Mouse (Mus musculus): ENCODE results near the gene Fezf1. TPM values are rescaled to one million over a fixed set of nuclear protein-coding genes. Genes with fewer than 3 reads are reported as not detected.

The Fezf1 gene
- polyA plus RNA-seq, 2 experiments: not detected

DNA sequence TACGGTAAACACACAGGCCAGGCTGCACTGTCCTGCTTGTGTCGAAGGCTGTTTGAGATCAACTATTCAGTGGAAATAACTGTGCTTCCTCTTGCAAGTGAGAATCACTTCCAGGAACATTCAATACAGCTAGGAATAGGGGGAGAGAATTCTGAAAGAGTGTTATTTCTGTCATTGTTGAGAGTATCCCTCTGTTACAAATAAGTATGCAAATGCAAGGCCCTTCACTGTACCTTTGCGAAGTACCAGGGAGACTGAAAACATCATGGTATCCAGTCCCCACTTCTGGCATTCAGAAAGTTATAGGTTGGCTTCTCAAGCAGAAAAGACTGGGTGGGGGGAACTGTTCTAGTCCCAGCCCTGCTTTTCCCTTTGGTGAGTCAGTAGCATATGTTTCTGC, 9.8 kb upstream of the Fezf1 start:
- ATAC-seq (ENCODE audit: insufficient read depth): no peak
- H3K27me3 ChIP-seq (ENCODE audit: control insufficient read depth, insufficient read depth, low read length): peaks cover 56% of the 10 kb centered on the region

DNA sequence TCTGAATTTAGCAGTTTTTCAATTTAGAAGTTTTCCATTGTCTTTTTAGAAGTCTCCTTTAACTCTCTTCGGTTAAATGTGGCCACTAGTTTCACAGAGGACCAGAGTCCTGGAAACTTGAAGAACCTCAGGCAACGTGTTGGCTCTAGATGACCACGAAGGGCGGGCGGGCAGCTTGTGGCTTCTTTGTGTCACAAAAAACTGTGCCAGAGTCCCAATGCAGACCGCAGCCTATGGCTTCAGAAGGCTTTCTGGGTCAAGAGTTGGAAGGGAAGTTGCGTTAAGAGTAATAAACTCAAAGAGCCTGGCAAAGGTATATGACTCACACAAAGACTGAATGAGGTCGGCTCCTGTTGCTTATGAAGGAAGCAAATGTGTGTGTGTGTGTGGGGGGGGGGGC, 7.0 kb upstream of the Fezf1 start:
- 4% methylated on average over 8 of the region's 8 CpGs for WGBS (ENCODE audit: insufficient replicate concordance)
- Histone ChIP-seq H3K4me2 (ENCODE audit: low read depth) (no peak overlapping the region), H3K9me3 (ENCODE audit: control insufficient read depth, low read length) (no peaks in the 10 kb centered on the region), H3K9ac (replicated peaks) (no peak overlapping the region), H3K27ac (no peak overlapping the region), H3K4me1 (replicated peaks; ENCODE audit: control insufficient read depth in 2 of 2, insufficient read depth in 2 of 2, low read length in 1 of 2) (no peaks in the 10 kb centered on the region), H3K36me3 (replicated peaks; ENCODE audit: control insufficient read depth, insufficient read depth, low read depth) (no peaks in the 10 kb centered on the region), H3K4me3 (ENCODE audit: insufficient read depth in 1 of 2, low read depth in 2 of 2, low read length in 2 of 2) (no peak overlapping the region), H3K27me3 (ENCODE audit: control insufficient read depth, insufficient read depth, low read length) (peaks cover 67% of the 10 kb centered on the region)
- ATAC-seq (ENCODE audit: insufficient read depth): no peak
- TF ChIP-seq CTCF (IDR thresholded peaks at IDR 0.05; ENCODE audit: low read depth): no peak
- no peak for TF ChIP-seq EP300 (IDR thresholded peaks at IDR 0.05; ENCODE audit: low read depth)
- no peak for DNase-seq (ENCODE audit: low read depth in 3 of 3, low spot score in 3 of 3)

More for the DNA sequence above, 9.8 kb upstream of the Fezf1 start:
- Histone ChIP-seq H3K4me1 (replicated peaks; ENCODE audit: control insufficient read depth in 2 of 2, insufficient read depth in 2 of 2, low read length in 1 of 2) (no peaks in the 10 kb centered on the region), H3K9me3 (ENCODE audit: control insufficient read depth, low read length) (no peaks in the 10 kb centered on the region), H3K9ac (replicated peaks) (no peak overlapping the region), H3K4me3 (ENCODE audit: insufficient read depth in 1 of 2, low read depth in 2 of 2, low read length in 2 of 2) (no peak overlapping the region), H3K27ac (no peak overlapping the region), H3K36me3 (replicated peaks; ENCODE audit: control insufficient read depth, insufficient read depth, low read depth) (no peaks in the 10 kb centered on the region), H3K4me2 (ENCODE audit: low read depth) (no peak overlapping the region)
- 18% methylated on average over 3 of the region's 3 CpGs for WGBS (ENCODE audit: insufficient replicate concordance)
- DNase-seq (ENCODE audit: low read depth in 3 of 3, low spot score in 3 of 3): no peak
- no peak for TF ChIP-seq CTCF (IDR thresholded peaks at IDR 0.05; ENCODE audit: low read depth)
- TF ChIP-seq EP300 (IDR thresholded peaks at IDR 0.05; ENCODE audit: low read depth): no peak

DNA sequence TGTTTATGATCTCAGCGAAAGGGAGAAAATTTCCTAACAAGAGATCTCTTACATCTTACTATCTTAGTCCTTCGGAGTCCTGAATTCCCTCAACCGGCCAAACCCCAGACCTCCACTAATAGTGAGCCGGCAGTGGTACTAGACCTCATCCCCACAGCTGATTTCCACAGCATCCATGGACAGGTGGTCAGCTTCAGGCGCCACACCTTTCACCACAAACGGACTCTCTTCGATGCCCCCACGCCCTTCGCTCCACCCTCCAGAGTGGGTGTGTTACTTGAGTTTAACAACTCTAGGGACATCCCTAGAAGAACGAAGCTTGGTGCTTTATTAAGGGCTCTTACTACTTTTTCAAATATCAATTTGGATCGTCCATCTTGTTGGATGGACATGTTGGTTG, 6.5 kb upstream of the Fezf1 start:
- Histone ChIP-seq H3K4me1 (replicated peaks; ENCODE audit: control insufficient read depth in 2 of 2, insufficient read depth in 2 of 2, low read length in 1 of 2) (no peaks in the 10 kb centered on the region), H3K36me3 (replicated peaks; ENCODE audit: control insufficient read depth, insufficient read depth, low read depth) (no peaks in the 10 kb centered on the region), H3K4me3 (ENCODE audit: insufficient read depth in 1 of 2, low read depth in 2 of 2, low read length in 2 of 2) (no peak overlapping the region), H3K9ac (replicated peaks) (no peak overlapping the region), H3K4me2 (ENCODE audit: low read depth) (no peak overlapping the region), H3K9me3 (ENCODE audit: control insufficient read depth, low read length) (no peaks in the 10 kb centered on the region), H3K27me3 (ENCODE audit: control insufficient read depth, insufficient read depth, low read length) (peaks cover 73% of the 10 kb centered on the region), H3K27ac (no peak overlapping the region)
- no peak for ATAC-seq (ENCODE audit: insufficient read depth)
- TF ChIP-seq EP300 (IDR thresholded peaks at IDR 0.05; ENCODE audit: low read depth) (no peak), CTCF (IDR thresholded peaks at IDR 0.05; ENCODE audit: low read depth) (no peak)
- DNase-seq (ENCODE audit: low read depth in 3 of 3, low spot score in 3 of 3): no peak
- WGBS (ENCODE audit: insufficient replicate concordance): under 1% methylated on average over 11 of the region's 11 CpGs

DNA sequence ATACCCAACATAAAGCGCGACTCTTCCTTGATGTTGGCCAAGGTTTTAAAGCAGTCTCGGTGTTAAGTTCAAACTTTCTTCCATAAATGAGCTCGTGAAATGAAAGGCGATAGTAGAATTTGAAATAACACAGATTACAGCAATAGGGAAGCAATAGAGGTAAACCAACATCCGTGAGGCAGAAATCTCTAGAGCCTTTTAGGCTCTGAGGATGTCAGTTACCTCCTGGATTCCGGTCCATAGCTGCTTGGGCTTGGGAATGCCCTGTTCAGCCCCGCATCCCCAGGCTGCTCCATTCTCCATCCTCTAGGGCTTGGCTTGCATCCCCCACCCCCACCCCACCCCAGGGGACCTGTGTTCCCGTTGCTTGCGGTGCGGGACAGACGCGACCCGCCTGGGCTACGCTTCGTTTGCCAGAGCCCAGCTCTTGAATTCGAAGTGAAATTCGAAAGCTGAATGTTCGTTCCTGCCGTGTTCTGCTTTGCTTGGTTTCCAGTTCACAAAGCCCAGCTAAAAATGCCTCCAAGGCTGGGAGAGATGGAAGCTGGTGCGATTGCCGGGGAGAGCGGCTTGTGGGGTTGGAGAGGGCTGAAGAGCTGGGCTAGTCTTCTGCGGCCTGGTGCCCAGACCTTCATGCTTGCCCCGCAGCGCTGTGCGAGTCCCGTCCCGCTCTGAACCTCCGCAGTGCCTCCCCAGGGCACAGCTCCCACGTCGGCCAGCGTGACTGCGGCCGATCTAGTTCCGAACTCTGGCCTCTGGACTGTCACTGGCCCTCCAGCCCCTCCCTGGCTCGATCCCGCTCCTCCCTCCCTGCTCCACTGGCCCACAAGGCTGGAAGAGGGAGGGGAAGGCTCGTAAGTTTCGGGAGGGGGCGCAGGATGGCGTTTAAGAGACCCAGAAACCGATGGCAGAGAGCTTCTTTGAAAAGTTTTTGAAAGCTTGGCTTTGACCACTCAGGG, 5.5 kb upstream of the Fezf1 start:
- no peak overlapping the region for H3K4me3 ChIP-seq (ENCODE audit: insufficient read depth in 1 of 2, low read depth in 2 of 2, low read length in 2 of 2)
- H3K9ac ChIP-seq (replicated peaks): no peak overlapping the region
- no peaks in the 10 kb centered on the region for H3K36me3 ChIP-seq (replicated peaks; ENCODE audit: control insufficient read depth, insufficient read depth, low read depth)
- no peak overlapping the region for H3K27ac ChIP-seq
- ATAC-seq (ENCODE audit: insufficient read depth) (no peak), DNase-seq (ENCODE audit: low read depth in 3 of 3, low spot score in 3 of 3) (no peak)
- no peaks in the 10 kb centered on the region for H3K4me1 ChIP-seq (replicated peaks; ENCODE audit: control insufficient read depth in 2 of 2, insufficient read depth in 2 of 2, low read length in 1 of 2)
- WGBS (ENCODE audit: insufficient replicate concordance): under 1% methylated on average over 43 of the region's 43 CpGs
- peaks cover 83% of the 10 kb centered on the region for H3K27me3 ChIP-seq (ENCODE audit: control insufficient read depth, insufficient read depth, low read length)
- H3K4me2 ChIP-seq (ENCODE audit: low read depth): no peak overlapping the region
- no peaks in the 10 kb centered on the region for H3K9me3 ChIP-seq (ENCODE audit: control insufficient read depth, low read length)
- TF ChIP-seq EP300 (IDR thresholded peaks at IDR 0.05; ENCODE audit: low read depth): no peak
- TF ChIP-seq CTCF (IDR thresholded peaks at IDR 0.05; ENCODE audit: low read depth): no peak

Data from liver, embryonic 14.5 days (tissue).